Mouse (Mus musculus) retina, adult 2 months (tissue): ENCODE results near the gene Exoc2.

Source experiments
- DNase-seq: peaks from one replicate; pipeline ENCODE4 v3.0.0-alpha.2; 2012; ENCODE audit warnings: low read depth, low spot score

The Exoc2 gene

DNA sequence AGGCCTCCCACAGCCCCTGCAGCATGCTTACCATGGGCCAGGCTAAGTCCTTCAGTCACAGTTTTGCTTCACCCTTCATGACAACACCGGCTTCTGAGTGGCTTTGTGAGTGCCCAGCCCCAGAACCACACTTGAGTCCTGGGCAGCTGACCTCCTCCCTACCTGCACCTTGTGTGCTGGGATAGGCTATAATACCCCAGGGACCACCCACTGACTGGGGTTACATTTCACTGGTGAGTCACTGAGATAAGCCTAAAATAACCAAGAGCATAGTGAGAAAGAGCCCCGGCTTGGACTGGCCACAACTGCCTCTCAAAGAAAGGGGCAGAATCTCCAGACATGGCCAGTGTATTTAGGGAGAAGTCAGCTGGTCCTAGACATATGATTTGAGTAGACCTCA lies 192.0 kb downstream of the Exoc2 start:
- no peak for DNase-seq

DNA sequence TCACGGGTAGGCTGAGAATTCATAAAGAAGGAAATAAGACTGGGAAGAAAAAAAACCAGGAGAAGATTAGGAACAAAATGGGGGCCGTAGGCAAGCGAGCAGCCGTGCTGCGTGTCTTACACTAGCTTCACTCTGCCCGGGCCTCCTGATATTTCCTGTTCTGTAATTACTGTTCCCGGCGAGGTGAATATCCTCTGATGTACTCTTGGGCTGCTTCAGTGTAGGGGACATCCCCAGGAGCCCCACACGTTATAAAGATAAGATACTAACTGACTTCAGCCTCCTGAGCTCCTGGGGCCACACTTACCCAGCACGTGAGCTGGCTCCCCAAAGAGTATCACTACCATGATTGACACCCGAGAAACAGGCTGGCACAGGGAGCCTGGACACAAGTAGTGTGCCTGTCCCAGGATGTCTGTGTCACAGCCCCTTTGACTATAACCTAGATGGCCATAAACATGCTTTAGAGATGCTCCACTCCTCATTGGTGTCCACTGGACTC lies 196.2 kb downstream of the Exoc2 start:
- DNase-seq = no peak

DNA sequence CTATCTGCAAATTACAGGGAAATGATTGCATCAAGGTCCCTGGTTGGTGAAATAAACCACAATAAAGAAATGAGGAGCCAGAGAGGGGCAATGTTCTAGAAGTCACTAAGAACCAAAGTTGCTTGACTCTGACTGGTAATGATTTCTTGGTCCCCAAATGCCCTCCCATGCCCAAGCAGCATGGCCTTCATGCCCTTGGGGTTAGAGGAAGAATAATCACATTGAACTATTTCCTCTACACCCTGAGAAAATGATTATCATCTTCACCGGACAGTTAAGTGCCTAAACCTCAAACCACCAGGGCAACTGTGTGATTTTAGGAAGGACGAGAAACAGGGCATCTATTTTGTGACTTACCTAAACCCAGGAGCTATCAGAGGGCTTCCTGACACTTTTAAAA lies 197.9 kb downstream of the Exoc2 start:
- no peak for DNase-seq

DNA sequence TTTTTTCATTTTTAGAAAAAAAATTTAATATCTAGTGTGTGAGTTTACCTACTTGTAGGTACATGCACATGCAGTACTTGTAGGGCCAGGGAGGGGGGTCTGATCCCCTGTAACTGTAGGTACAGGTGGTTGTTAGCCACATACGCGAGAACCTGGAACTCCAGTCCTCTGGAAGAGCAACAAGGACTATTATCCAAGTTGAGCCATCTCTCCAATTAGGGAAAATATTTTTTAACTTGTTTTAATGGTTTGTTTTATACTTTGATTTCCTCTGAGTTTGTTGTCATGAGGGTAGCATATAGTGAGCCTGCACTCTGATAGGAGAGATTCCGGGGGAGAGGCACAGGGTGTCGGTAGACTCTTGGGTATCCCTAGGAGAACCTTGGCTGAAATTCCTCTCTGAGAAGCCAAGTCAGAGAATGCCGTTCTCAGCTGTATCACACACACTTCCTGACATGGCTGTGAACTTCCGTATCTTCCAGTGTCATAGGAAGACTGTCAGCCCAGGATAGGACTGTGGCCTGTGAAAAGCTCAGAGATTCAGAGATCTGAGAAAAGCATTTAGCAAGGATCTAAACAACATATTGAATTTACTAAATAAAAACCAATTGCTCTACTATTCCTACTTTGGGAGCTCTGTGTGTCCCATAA lies 206.3 kb downstream of the Exoc2 start:
- DNase-seq = no peak

DNA sequence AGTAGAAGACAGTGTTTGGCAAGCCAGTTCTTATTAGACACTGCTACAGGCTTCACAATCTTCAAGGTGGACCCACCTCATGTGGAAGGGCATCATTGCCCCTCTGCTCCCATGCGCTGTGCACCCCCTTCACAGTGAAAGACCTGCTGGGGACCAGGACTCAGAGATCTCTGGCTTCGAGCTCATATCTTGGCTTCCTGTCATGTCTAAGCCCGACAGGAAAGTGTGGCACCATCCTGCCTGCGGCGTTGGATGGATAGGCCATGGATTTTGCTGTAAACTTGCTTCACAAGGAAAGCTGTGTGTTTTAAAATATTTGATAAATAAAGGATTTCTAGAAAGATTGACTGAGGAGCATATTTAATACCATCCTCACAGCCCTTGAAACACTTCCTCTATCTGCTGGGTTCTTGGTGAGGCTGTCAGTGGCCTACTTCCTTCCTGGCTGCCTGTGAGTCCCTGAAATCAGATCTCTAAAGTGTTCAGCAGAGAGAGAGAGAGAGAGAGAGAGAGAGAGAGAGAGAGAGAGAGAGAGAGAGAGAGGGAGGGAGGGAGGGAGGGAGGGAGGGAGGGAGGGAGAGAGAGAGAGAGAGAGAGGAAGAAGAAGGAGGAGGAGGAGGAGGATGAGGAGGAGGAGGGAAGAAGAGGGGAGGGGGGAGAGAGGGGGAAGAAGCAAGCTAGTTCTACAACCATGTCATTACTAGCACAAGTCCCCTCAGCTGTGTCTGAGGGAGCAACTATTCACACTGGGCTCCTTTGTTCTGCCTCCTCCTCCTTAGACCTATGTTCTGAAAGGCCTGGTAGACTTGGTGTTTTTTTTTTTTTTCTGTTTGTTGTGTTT lies 207.0 kb downstream of the Exoc2 start:
- no peak for DNase-seq

DNA sequence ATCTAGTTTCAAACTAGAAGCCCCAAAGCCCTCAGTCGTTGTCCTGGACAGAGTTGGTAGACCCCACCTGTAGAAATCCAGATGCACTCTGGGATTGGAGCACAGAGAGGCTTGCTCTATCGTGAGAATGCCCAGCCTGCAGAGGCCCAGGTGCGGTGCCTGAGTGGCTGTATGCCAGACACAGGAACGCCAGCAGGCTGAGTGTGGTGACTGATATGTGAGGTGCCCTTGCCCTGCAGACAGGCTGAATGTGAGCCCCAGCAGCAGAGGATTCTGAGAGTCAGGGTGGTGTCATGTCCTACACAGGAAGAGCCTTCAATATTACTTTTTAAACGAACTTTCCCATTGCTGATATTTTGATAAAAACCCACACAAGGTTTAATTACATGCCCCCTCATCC lies 208.0 kb downstream of the Exoc2 start:
- DNase-seq = no peak

DNA sequence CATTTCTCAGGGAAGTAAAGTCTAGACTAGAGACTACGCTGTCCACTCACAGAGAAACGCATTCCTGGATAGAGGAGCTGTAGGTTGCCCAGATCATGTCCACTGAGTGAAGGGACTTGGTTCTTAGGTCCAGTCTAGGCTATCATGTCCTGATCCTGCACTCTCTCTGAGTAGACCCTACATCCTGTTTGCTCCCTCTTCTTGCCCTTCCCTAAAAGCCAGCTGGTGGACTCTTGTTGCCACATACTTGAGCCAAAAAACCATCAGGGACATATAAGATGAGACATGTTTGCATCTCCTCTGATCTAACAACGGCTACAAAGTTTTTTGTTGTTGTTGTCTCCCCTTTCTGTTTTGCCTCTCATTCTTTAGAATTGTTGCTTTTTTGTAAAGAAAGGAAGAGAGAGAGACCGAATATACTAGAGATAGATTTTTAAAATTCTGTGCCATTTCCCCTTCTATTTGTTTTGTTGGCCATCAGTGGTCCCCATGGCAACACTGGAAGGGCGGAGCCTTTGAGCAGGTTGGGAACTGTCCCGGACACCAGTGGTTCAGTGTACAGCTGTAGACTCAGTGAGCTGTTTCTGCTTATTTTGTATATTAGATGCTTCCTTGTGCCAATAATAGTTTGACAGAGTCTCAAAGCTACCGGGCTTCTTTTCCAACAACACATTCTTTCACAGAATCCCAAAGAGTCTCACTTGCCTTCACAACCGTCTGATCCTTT lies 209.7 kb downstream of the Exoc2 start:
- no peak for DNase-seq
